Mouse (Mus musculus) telencephalon, adult 2 months (tissue): ENCODE results near the gene Reps2.

ENCODE experiments used
- DNase-seq: peaks from one replicate; pipeline ENCODE4 v3.0.0-alpha.2; 2011; ENCODE audit warnings: low read depth, low spot score

Reps2 gene

GRCm38 (mm10) chrX:162590145-162590790, 53.2 kb downstream of the Reps2 start:
- no peak for DNase-seq

DNA sequence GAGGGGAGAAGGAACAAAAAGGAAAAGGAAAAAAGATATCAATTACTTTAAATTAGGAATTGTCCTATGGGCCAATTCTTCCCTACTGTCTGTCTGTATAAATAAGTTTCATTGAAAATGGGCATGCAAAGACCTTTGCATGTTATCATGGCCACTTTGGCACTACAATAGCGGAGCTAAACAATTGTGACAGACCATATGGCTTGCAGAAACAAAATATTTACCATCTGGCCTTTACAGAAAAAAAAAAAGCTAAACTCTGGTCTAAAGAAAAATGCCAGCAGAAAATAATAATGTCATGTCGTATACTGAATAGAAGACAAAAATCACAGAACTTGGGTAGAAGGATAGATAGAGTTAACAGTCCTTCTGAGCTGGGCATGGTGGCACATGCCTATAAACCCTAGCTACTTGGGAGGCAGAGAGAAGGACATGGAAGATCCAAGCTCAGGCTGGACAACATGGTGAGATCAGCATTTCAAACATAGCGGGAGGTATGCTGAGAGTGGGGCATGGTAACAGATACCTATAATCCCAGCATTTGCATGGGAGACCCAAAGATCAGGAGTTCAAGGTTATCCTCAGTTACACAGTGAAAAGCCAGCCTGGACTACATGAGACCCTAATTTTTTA, 54.2 kb downstream of the Reps2 start:
- no peak for DNase-seq

GRCm38 (mm10) chrX:162584349-162584748, 59.1 kb downstream of the Reps2 start:
- DNase-seq, result peak; percentile 60

- DNase-seq, result no peak
Observed at GRCm38 (mm10) chrX:162580521-162580920, 62.9 kb downstream of the Reps2 start.

DNA sequence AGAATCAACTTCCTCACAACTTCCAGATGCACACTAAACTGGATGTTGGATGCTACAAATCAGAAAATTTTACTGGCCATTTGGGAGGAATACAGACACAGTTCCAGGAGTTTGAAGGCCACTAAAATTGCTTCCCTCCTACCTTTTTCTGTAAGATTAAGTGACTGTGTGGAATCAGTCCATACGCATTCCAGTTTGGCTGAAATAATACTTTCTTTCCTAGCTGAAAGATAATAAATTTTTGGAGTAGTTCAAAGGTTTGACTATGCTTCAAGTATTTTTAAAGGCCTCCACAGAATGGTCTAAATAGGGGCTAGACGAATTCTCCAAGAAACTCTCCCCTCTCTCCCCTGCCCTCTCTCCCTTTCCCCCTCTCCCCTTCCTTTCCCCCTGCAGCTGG, 75.0 kb downstream of the Reps2 start:
- no peak for DNase-seq

DNA sequence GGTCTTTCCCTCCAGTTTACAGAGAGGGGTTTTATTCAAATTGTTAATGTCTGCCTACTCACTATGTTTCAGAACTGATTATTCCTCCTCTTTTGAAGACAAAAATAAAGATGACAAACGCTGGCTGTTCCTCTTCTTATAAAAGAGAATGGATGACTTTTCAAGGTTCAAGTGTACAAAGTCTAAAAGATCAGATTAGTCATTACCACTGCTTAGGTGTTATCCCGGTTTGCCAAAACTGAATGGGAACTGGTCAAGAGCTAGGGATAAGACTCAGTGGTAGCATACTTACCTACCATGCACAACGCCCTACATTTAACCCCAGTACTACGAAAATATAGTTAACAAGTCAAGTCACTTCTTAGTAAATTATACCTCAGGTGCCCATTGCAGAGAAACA, 77.9 kb downstream of the Reps2 start:
- no peak for DNase-seq

- DNase-seq, result peak; percentile 69
Observed at GRCm38 (mm10) chrX:162556459-162556841, 87.0 kb downstream of the Reps2 start.

DNA sequence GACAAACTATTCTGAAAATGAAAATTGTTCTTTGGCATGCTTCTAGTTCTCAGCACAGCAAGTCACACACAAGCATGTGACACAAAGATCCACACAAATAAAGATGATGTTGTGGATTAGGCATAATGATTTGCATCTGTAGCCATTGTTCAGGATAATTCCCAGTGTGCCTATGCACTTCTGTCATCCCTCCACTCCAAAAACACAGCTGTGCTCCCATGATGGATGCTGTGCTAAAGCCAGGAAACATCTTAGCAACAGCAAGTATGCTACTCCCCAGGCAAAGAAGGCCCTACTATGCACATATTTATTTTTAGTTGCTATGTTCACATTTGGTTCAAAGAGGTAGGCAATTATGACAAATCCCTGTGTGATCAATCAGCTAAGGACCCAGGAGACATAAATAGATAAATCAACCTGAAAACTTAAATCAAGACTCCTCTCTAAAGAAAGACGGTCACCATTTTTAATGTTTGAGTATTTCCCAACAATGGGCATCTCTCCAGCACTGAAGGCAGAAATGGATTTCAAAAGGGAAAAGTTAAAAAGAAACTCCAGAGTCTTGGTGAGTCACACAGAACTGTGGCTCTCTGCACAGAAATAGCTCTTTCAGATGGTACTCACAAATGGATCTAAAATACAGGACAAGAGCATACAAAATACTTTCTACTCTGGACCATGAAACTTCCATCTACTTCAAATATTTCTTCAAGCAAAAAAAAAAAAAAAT, 87.6 kb downstream of the Reps2 start:
- peak; percentile 43 for DNase-seq

- DNase-seq, result peak; percentile 41
Observed at GRCm38 (mm10) chrX:162554513-162554912, 88.9 kb downstream of the Reps2 start.

- DNase-seq, result no peak
Observed at GRCm38 (mm10) chrX:162552383-162552782, 91.1 kb downstream of the Reps2 start.

- DNase-seq, result no peak
Observed at GRCm38 (mm10) chrX:162545037-162545436, 98.4 kb downstream of the Reps2 start.

GRCm38 (mm10) chrX:162542576-162543227, 100.7 kb downstream of the Reps2 start:
- DNase-seq, result no peak

DNA sequence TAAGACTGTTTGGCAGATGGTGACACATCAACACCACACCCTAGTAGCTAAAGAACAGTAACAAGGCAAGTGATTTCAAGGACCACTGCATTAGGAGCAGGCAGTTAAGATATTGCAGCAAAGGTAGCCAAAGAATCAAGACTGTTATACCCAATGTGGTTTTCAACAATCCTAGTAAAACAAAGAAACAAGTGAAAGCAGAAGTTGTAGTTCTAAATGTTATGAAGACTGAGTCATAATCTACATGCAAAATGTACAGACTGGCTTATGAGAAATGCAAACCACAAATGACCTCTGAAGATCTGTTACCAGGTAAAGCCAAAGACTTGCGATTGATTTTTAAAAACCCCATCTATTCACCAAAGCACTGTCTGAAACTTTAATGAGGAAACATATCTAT, 101.5 kb downstream of the Reps2 start:
- no peak for DNase-seq

DNA sequence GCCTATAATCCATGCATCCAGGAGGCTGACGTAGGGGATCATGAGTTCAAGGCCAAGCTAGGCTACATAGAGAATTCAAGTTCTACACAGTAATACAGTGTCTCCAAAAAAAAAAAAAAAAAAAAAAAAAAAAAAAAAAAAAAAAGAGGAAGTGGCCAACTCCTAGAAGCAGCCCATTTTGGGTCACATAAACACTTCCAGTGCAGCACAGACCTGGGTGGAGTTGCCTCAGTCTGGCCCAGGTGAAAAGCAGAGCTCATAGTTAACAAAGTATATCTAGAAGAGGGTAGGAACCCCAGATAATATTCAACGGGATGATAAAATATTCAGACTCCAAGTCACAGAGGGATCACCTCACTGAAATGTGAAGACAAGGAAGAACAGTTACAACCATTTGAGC, 112.4 kb downstream of the Reps2 start:
- DNase-seq, result no peak

DNA sequence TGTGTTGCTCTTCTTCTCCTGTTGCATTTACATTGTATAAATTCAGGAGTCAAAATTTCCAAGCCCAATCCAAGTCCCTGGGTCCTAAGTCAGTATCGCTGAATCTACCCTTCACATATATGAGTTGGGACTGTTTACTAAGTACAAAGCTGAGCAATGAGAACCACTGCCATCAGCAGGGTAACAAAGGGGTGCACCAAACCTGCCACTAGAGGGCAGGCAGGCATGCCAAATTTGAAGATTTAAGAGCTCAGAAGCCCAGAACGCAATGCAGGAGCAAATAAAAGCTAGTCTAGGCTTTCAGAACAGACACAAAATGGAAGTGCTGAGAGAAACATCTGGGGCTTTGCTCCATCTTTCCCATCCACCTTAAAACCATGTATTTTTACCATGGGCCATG, 116.2 kb downstream of the Reps2 start:
- DNase-seq, result no peak

- no peak for DNase-seq
Observed at GRCm38 (mm10) chrX:162521831-162522514, 121.5 kb downstream of the Reps2 start.

- DNase-seq, result no peak
Observed at GRCm38 (mm10) chrX:162521197-162521596, 122.3 kb downstream of the Reps2 start.

DNA sequence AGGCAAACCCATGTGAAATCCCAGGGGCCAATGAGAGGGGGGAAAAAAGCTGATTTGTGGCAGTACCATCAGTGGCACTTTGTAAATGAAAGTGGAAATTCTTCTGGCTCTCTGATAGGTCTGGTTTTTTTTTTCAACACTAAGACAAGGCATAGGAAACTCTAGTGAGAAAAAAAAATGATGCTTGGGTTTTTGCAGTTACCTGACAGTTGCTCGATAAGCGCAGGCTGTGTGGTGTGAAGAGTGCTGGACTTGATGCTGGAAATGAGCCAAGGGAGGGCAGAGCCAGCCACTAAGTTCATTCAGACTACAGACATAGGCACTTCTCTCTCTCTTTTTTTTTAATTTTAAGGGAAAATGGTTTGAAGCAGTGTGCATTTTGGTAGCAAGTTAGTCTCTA, 123.1 kb downstream of the Reps2 start:
- no peak for DNase-seq

DNA sequence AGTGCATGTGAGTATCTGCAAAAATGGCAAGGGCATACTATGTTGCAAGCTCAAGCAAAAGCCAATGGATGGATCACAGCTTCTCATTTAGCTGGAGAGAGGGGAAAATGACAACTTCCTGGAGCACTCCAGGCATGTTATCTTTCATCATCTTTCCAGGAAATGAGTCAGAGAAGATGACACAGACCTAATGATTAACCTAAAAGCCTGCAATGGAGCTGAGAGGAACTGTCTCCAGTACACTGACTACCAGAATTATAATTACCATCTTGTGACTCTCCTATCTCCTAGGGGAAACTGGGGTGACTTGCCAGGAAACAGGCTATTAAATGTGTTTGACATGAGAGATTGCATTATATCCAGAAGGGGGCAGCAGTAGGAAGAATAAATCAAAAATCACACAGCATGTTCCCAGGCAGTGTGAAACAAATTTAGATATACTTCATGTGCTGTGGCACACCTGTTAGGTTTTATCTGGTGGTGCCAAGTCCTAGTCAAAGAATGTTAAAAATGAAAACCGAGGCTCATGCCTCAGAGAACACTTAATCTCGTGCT, 132.9 kb downstream of the Reps2 start:
- no peak for DNase-seq

GRCm38 (mm10) chrX:162505186-162505585, 138.3 kb downstream of the Reps2 start:
- no peak for DNase-seq

DNA sequence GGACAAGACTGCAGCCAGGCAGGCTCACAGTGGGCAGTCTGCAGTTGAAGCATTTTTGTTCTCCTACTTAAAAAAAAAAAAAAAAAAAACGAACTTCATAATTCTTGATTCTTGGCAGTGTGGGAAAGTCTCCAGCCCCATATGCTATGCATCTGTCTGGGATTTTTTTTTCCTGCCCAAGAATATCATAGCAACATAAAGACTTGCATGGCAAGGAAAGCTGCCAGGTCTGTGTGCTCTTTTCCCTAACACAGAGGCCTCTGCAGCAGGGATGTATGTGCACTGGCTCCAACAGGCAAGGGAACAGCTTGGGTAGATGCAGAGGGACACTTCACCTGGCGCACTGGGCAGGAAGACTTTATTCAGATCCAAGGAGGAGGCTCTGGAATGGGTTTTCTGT, 140.0 kb downstream of the Reps2 start:
- peak; percentile 58 for DNase-seq

GRCm38 (mm10) chrX:162500962-162501361, 142.5 kb downstream of the Reps2 start:
- no peak for DNase-seq
